Mouse (Mus musculus) stomach, embryonic 14.5 days (tissue): ENCODE measurements at regions not wholly inside any gene's neighbourhood (a gene's known extent, or its start where the extent isn't known, plus 50 kb on each side); places are given as distances from the start of the nearest gene placed in this dataset.

ENCODE experiments used
- ATAC-seq: fragments of 200-750 bp; cut with Nextera tagmentation; 2 replicates; pipeline ENCODE4 v1.8.0; 2017; ENCODE audit warnings: low read depth, moderate TSS enrichment; ENCODE audit not compliant: insufficient number of reproducible peaks, insufficient read depth, low FRiP score
- H3K27ac ChIP-seq: fragments of 300-500 bp; sonication (generic); 2 replicates; pipeline ENCODE4 v1.5.1; 2014; ENCODE audit warnings: mild to moderate bottlenecking, low read length, moderate library complexity, mixed read lengths
- H3K27me3 ChIP-seq: fragments of 300-500 bp; sonication (generic); 2 replicates; pipeline ENCODE4 v1.6.1; 2014; ENCODE audit warnings: low read length, control low read depth, mixed read lengths; ENCODE audit not compliant: control insufficient read depth, insufficient read depth
- H3K36me3 ChIP-seq: fragments of 300-500 bp; sonication (generic); 2 replicates; pipeline ENCODE4 v1.6.1; 2014; ENCODE audit warnings: mild to moderate bottlenecking, control low read depth, low read length, moderate library complexity, mixed read lengths; ENCODE audit not compliant: control insufficient read depth, insufficient read depth
- H3K4me1 ChIP-seq: fragments of 300-500 bp; sonication (generic); 2 replicates; pipeline ENCODE4 v1.6.1; 2014; ENCODE audit warnings: low read length, control low read depth, mixed read lengths; ENCODE audit not compliant: control insufficient read depth, insufficient read depth
- H3K4me2 ChIP-seq: fragments of 300-500 bp; sonication (generic); replicated peaks from 2 replicates; pipeline ENCODE4 v1.6.1; 2014; ENCODE audit warnings: low read depth, low read length, control low read depth
- H3K4me3 ChIP-seq: fragments of 300-500 bp; sonication (generic); 2 replicates; pipeline ENCODE4 v1.5.1; 2014; ENCODE audit warnings: low read depth, low read length, control low read depth
- H3K9ac ChIP-seq: fragments of 300-500 bp; sonication (generic); replicated peaks from 2 replicates; pipeline ENCODE4 v1.6.1; 2014; ENCODE audit warnings: low read depth, mild to moderate bottlenecking, control low read depth, low read length, moderate library complexity, mixed read lengths
- H3K9me3 ChIP-seq: fragments of 300-500 bp; sonication (generic); 2 replicates; pipeline ENCODE4 v1.6.1; 2016; ENCODE audit warnings: low read depth, low read length, control low read depth; ENCODE audit not compliant: control insufficient read depth
- WGBS: fragments of 180-500 bp; shearing (Covaris S2); extraction: QIAGEN DNeasy Blood & Tissue Kit; methylation state at CpG from one replicate; pipeline ENCODE4 v1.1.7; 2014; 5-methylcytosine and 5-hydroxymethylcytosine counted together

GRCm38 (mm10) chr9:102423465-102423918, 69.0 kb upstream of the Ephb1 start:
- H3K4me1 ChIP-seq, result peaks cover 6% of the 10 kb centered on the region; the same call in 1 of the 2 replicates
- H3K27me3 ChIP-seq, result no peaks in the 10 kb centered on the region
- H3K36me3 ChIP-seq, result no peaks in the 10 kb centered on the region
- no peaks in the 10 kb centered on the region for H3K9me3 ChIP-seq
- H3K27ac ChIP-seq, result peak overlapping the region; percentile 22; the same call in 1 of the 2 replicates
- peak overlapping the region; percentile 24 for H3K4me2 ChIP-seq
- WGBS, result 24% methylated on average over 9 of the region's 9 CpGs
- H3K9ac ChIP-seq, result no peak overlapping the region
- H3K4me3 ChIP-seq, result no peak overlapping the region
- no peak for ATAC-seq

DNA sequence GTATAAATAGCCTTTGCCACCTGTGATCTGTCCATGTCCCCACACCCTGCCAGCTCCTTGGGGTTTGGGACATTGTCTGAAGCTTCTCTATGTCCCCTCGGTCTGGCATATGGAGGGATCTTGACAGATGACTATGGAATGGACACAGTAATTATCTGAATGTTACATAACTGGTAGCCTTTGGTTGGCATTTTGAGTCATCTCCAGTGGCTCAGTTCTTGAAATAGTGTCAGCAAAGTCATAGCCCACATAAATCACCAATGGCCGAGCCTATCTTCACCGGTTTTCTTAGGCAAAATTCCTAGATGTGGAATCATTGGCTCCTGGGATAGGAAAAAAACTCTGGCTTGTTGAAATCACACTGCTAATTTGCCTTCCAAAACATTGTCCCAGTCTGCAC, 67.3 kb upstream of the Ephb1 start:
- Histone ChIP-seq H3K4me2 (no peak overlapping the region), H3K27me3 (no peaks in the 10 kb centered on the region), H3K9ac (no peak overlapping the region), H3K27ac (no peak overlapping the region), H3K4me3 (no peak overlapping the region), H3K4me1 (peaks cover 6% of the 10 kb centered on the region; the same call in 1 of the 2 replicates), H3K9me3 (peaks cover 4% of the 10 kb centered on the region; the same call in 1 of the 2 replicates), H3K36me3 (no peaks in the 10 kb centered on the region)
- 91% methylated on average over 3 of the region's 3 CpGs for WGBS
- ATAC-seq, result no peak

DNA sequence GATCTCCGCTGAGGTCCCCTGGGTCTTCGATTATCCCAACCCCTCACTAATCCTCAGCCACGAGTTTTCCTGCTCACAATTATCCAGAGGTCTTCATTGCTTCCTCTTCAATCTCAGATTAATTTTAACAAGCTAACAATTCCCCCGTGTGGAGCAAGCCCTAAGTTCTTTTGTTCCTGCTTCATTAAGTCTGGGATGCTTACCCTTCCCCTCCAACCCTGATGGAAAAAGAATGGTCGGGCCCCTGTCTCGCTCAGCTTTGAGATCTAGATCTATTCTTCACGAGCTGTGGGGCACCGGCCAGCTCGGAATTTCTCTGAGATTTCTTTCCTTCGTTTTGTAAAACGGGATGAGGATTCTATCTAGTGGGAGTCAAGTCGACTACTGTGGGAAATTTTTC, 65.7 kb upstream of the Ephb1 start:
- WGBS, result 41% methylated on average over 12 of the region's 12 CpGs
- no peaks in the 10 kb centered on the region for H3K36me3 ChIP-seq
- H3K27me3 ChIP-seq, result no peaks in the 10 kb centered on the region
- H3K4me3 ChIP-seq, result no peak overlapping the region
- H3K4me1 ChIP-seq, result peaks cover 6% of the 10 kb centered on the region; the same call in 1 of the 2 replicates
- no peak overlapping the region for H3K9ac ChIP-seq
- no peak for ATAC-seq
- no peak overlapping the region for H3K4me2 ChIP-seq
- H3K9me3 ChIP-seq, result peaks cover 7% of the 10 kb centered on the region; the same call in 1 of the 2 replicates
- H3K27ac ChIP-seq, result no peak overlapping the region

DNA sequence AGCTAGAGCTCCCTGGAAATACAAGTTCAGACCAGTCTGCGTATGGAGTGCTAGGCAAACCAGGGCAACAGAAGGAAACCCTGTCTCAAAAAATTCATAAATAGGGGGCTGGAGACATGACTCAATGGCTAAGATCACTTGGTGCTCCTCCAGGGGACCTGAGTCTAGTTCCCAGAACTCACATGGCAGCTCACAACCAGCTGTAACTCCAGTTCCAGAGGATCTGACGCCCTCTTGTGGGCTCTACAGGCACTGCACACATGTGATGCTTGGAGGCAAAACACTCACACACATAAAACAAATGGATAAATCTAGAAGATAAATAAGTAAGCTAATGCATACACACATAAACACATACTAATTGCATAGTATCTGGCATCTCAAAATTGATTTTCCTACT, 59.1 kb upstream of the Ephb1 start:
- Histone ChIP-seq H3K27ac (no peak overlapping the region), H3K36me3 (no peaks in the 10 kb centered on the region), H3K27me3 (no peaks in the 10 kb centered on the region), H3K9ac (no peak overlapping the region), H3K4me2 (no peak overlapping the region), H3K4me3 (no peak overlapping the region), H3K4me1 (no peaks in the 10 kb centered on the region), H3K9me3 (peaks cover 7% of the 10 kb centered on the region; the same call in 1 of the 2 replicates)
- no peak for ATAC-seq
- WGBS, result 60% methylated on average over 2 of the region's 2 CpGs

GRCm38 (mm10) chr9:102410666-102411065, 56.2 kb upstream of the Ephb1 start:
- 92% methylated on average over 10 of the region's 10 CpGs for WGBS
- no peak overlapping the region for H3K27ac ChIP-seq
- no peak for ATAC-seq
- H3K27me3 ChIP-seq, result no peaks in the 10 kb centered on the region
- H3K9me3 ChIP-seq, result no peaks in the 10 kb centered on the region
- no peak overlapping the region for H3K4me3 ChIP-seq
- no peak overlapping the region for H3K4me2 ChIP-seq
- H3K4me1 ChIP-seq, result no peaks in the 10 kb centered on the region
- H3K9ac ChIP-seq, result no peak overlapping the region
- H3K36me3 ChIP-seq, result no peaks in the 10 kb centered on the region

- Histone ChIP-seq H3K36me3 (no peaks in the 10 kb centered on the region), H3K9me3 (no peaks in the 10 kb centered on the region), H3K27me3 (no peaks in the 10 kb centered on the region), H3K9ac (no peak overlapping the region), H3K4me2 (no peak overlapping the region), H3K4me1 (no peaks in the 10 kb centered on the region), H3K4me3 (no peak overlapping the region), H3K27ac (no peak overlapping the region)
- ATAC-seq, result no peak
- WGBS, result 40% methylated on average over 8 of the region's 8 CpGs
Observed at GRCm38 (mm10) chr9:102406017-102406416, 51.5 kb upstream of the Ephb1 start.
